Mouse (Mus musculus): ENCODE data around the gene Gpatch3.

Gene Gpatch3

DNA sequence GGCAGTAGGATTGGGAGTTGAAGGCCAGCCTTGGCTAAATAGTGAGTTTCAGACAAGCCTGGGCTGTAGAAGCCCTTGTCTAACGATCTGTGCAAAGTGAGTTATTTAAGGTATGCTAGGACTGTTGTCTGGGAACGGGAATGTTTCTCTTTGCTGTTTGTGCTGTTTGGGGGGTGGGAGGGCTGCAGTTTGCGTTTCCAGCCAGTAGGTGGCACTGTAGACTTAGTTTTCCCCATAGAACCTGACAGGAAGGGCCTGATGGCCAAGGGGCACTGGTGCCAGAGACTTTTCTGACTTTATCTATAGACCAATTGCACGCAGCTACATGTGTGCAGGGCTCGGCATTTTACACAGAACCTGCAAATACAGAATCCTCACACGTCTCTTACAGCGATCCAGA lies 18.0 kb downstream of the Gpatch3 start:
- peak; percentile 57 to 68 for DNase-seq

DNA sequence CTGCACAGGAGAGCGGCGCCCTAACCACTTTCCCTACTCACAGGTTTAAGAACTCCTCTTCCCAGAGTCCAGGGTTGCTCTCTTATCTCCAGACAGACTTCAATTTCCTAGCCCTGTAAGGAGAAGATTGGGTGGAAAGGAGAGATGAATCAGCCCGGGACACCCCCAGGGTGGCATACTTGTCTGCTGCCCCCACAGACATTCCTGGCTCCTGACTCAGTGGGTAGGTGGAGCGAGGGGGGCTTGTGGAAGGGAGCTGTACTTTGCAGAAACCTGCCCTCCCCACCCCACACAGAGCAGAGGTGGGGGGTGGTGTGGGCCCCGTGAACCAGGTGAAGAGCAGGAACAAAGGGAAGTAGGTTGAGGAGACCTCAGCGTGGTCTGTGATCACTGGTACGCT lies 21.0 kb downstream of the Gpatch3 start:
- DNase-seq = no peak

DNA sequence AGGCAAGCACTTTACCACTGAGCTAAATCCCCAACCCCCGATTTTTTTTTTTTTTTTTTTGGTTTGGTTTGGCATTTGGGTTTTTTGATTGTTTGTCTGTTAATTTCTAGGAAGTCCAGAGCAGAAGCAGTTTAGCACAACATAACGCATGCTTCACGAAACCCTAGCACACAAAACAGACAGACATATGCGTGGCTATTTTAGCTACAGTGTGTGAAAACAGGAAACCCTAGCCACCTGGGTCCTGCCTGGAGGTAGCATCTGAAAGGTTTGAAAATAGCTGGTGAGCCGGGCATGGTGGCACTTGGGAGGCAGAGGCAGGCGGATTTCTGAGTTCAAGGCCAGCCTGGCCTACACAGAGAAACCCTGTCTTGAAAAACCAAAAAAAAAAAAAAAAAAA lies 21.5 kb downstream of the Gpatch3 start:
- DNase-seq = no peak

DNA sequence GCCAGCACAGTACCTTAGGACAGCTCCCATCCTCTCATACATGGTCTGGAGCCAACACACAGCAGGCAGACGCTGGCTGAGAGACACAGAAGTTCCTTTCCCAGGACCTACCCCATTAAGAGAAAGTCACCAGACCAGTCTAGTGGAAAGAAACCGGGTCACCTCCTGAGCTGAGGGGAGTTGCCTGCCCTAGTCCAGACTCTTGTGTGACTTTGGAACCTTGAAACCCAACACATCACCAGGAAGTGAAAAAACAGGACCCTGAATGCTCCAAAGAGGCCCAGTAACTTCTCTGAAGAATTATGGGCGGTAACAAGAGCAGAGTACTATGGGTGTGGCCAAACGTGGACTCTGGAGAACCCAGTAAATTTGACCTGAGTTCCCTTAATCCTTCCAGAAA lies 24.1 kb downstream of the Gpatch3 start:
- no peak for DNase-seq

DNA sequence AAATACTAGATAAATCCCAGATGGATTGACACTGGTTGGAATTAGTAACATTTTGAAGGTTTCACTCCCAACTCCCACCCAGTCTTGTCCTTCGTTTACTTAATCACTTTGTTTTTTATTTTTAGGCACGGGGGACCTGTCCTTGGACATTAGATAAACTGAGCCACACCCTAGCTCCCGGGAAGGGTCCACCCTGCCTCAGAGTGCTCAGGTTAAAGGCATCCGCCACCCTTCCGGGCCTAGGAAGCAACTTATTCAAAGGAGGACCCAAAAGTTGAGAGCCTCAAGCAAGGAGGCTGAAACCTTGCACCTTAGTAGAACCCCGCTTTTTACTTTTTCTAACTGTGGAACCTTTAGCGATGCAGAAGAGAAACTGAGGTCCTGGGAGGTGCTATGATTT lies 24.6 kb downstream of the Gpatch3 start:
- DNase-seq = no peak

DNA sequence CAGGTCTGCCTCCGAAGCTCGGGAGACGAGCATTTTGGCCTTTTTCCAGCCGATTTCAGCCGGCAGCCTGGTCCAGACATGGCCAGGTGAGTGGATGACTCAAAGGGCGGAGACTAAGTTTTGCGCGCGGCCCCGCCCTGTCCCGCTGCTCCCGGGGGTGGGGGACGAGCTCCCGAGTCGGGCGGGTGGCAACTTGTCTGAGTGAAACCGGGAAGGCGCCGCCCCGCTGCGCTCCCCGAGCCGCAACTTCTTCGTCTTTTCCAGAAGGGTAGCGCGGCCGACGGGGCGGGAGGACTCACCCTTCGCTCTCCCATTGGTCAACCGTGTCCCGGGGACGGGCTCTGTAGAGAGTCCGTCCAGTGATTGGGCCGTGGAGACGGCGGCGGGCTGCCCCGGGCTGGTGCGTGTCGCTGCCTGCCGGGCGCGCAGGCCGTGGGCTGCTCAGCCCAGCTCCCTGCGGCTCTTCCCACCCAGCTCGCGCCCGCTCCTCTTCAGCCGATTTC lies 25.1 kb downstream of the Gpatch3 start:
- peak; percentile 84 to 89 for DNase-seq

DNA sequence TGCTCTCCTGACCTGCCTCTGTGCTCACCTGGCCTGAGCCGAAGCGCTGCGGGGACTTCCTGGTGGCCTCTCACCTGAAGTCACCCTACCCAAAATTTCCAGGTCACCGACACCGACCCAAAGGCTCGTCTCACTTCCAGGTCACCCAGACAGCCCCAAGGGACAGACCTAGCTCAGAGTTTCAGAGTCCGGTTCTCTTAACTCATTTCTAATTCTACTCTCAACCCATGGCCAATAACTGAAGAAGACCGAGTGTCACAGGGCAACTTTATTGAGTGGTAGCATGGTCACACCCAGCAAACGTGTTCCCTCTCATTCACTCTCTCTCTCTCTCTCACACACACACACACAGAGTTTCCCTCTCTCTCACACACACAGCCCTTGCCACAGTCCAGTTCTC lies 25.8 kb downstream of the Gpatch3 start:
- no peak for DNase-seq

DNA sequence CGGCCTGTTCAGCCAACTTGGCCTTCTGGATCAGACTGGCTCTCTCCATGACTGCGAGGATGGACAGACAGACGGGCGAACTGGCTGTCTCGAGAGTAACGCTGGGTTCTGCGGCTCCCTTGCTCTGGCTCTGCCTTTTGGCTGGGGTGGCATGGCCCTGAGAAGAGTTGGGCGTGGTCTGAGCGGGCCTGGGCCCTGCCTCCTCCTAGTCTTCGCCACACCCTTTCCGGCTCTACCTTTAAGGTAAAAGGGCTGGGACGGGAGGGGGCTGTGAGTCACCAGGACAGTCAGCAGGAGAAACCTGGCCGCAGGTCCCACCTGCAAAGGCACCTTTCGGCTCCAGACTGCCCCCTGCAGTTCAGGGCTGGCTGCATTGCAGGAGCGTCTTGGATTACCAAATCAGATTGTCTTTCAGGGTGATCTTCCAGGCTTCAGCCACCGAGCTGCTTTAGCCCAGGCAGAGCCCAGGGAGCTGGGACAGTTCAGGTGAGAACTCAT lies 27.2 kb downstream of the Gpatch3 start, which contains the start of gene Sfn:
Gene Sfn (minus strand): TSS at position 448 of the 498 bp plus-strand sequence.
- DNase-seq = peak; percentile 58 to 75

DNA sequence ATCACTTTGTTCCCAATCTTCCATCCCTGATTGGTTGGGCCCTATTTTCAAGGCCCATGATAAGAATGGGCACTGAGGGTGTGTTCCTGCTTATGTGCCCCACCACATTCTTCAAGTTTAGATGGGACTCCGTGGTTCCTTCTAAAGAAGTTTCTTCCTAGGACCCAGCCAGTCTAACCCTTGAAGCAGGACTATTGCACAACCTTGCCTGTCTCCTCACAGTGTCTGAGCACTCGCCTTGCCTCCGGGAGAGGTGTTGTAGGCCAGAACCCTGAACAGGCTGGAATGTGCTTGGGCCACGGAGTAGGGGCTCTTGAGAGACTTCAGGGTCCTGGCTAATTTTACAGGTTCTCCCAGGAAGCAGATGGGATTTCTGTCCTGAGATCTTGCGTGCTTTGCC lies 28.5 kb downstream of the Gpatch3 start:
- no peak for DNase-seq

DNA sequence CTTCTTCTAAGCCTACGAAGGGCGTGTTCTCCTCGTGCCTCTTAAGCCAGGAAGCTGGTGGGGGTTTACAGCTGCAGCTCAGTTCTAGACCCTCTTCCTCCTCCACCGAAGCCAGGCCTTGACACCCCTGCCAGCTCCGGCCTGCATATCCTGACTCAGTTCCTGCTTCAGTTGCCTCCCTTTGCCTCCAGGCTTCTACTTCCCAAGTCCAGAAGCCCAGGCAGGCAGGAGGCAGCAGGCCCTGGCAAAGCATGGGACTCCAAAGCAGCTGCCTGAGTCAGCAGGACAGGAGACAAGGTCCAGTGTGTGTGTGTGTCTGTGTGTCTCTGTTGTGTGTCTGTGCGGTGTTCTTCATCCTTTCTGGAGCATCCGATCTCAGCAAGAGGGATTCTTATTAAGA lies 29.6 kb downstream of the Gpatch3 start:
- DNase-seq = no peak

DNA sequence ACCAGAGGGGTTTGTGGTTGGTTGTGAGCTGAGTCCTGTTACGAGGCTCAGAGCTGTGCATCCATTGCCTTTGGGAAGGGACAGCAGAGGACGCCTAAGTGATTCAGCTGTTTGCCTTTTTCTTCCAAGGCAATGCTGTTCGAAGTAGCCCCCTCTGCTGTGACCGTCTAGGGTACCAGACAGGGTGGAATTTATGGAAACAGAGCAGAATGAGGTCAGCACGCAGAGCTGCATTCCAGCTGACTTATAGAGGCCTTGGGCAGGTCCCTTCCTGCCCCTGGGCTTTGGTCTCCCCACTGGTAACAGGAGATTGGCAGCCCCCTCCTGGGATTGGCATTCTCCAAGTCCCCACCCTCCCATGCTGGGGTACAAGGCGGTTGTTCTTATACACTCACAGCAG lies 30.3 kb downstream of the Gpatch3 start:
- no peak for DNase-seq

DNA sequence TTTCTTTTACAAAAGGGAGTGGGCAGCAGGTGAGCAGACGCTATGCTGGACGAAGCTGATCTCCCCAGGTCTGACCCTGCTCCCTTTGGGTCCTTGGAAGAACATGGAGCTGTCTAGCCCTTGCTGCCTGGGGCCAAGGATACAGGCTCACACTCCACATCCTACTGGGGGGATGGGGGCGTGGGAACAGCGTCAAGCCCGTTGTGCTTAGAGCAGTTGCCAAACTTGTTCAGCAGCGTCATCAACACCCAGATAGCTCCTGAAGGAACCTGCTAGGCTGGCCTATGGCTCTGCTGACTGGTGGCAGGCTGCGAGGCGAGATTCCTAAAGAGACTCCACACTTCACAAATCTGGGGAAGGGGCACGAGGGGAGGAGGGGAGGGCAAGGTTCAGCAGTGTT lies 30.8 kb downstream of the Gpatch3 start:
- DNase-seq = no peak

DNA sequence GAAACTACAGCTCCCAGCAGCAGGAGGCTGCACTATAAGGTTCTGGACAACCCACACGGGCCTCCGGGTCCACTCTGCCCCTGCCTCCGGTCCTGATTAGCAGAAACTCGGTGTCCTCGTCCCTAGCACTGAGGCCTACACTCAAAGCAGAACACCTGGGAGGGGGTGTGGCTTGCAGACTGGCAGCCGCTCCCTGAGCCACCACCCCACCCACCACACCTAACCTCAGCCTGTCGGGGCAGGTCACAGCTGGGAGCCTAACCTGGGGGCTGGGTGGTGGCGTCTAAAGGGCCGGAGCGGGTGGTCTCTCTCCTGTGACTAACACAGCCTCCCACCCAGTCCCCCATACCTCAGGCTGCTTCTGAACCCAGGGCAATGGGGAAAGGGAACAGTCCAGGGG lies 32.7 kb downstream of the Gpatch3 start:
- no peak for DNase-seq

DNA sequence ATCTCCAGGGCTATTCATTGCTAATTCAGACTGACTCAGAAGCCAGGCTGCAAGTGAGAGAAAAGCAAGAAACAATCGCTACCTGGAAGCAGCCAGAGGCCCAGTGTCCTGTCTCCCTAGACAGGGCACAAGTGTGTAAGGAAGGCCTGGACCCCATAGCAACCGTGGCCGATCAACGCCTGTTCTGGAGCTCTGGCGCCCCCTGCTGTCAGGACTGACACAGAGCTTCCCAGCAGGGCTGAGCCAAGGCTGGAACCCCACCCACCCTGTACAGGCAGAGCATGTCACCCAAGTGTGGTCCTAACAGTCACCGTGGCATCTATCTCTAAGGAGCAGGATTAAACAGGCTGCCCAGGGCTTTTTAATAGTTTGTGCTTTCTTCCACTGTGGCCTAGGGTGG lies 35.2 kb downstream of the Gpatch3 start:
- peak; percentile 71 to 88 for DNase-seq

DNA sequence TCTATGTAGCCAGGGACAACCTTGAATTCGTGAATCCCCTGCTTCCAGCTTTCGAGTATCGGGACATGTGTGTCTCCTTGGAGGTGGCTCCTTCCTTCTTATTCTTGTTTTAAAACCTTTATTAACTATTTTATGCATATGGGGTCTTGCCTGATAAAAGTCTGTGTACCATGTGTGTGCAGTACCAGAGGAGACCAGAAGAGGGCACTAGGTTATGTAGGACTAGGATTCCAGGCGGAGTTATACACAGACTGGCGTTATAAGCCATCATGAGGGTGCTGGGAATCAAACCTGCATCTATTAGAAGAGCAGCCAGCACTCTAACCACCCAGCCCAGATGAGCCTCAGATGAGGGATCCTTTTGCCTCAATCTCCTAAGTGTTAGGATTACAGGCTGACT lies 37.3 kb downstream of the Gpatch3 start:
- DNase-seq = no peak

DNA sequence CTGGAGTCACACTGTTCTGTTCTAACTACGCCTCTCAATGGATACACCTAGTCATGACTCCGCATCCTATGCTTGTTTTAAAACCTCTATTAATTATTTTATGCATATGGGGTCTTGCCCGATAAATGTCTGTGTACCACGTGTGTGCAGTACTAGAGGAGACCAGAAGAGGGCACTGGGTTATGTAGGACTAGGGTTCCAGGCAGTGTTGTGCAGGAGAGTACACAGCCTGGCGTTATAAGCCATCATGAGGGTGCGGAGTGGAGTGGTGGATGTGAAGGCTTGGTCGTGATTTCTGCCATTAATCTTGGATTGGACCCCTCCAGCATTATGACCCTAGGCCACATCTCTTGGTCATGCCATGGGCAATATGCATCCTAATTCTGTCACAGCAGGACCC lies 37.9 kb downstream of the Gpatch3 start:
- DNase-seq = no peak

DNA sequence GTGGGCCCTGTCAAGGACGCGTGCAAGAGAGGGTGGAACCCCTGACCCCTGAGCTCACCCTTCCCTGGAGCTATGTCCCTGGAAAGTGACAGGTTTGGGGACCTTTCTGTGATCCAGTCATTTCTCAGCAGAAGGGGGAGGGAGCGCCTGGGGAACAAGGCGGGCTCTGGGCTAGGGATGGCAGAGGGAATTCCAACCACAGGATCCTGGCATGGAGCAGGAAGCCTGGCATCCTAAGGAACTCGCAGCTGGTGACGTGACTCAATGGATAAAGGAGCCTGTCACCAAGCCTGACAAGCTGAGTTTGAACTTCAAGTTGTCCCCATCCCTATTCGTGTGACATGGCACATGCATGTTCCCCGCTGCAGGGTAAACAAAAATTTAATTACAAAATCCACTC lies 38.5 kb downstream of the Gpatch3 start:
- DNase-seq = no peak

DNA sequence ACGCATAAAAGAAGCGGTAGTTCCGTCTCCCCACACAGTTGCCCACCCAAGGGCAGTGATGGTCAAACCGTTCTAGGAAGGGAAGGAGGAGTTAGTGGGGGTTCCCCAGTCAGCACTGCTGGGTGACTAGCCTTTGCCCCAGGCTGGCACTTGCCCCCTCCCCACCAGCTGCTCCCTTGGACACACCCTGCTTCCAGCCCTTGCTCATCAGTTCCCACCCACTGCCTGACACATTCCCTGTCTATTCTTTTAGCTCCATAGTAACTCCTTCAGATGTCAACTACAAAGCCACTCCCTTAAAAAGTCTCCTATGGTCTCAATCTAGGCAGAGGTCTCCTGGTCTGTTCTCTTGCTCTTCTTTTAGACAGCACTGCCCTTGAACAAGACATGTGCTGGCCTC lies 39.3 kb downstream of the Gpatch3 start:
- no peak for DNase-seq

DNA sequence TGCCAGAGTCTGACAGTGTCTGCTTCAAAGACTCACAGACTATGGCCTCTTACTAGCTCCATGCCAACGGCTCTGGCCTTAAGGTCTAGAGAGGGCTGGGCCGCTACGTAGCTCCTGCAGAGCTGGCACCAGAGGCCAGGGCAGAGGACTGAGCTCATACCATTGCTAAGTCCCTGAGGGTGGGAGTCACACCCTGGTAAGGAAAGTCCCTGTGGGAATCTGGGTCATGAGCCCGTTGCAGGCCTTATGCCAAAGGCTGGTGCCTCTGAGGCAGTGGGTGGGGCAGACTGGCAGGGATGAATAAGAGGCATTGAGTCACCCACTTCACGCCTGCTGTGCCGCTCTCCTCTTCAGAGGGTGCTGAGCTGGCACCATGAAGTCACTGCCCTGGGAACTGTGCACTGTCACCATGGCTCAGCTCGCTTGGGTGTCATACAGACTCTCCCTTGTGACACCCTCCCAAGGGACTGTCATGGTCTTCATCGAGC lies 39.8 kb downstream of the Gpatch3 start:
- DNase-seq = peak in 1 of 2 experiments; percentile 44

DNA sequence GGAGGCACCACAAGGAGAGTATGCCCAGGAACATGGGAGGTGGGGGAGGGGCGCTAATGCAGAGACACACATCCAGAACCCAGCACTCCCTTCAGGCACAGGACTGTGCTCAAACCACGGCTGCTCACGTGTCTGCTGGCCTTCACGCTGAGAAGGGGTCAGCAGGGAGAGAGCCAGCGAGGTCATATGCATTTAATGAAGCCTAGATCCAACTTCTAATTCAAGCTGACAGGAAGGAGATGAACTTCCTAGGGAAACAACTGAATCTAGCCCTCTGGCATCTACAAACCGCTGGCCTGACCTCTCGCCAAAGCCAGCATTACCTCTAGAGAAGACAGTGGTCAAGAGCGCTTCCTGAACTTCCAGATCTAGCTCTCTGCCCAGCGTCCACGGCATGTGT lies 40.9 kb downstream of the Gpatch3 start:
- no peak for DNase-seq

DNA sequence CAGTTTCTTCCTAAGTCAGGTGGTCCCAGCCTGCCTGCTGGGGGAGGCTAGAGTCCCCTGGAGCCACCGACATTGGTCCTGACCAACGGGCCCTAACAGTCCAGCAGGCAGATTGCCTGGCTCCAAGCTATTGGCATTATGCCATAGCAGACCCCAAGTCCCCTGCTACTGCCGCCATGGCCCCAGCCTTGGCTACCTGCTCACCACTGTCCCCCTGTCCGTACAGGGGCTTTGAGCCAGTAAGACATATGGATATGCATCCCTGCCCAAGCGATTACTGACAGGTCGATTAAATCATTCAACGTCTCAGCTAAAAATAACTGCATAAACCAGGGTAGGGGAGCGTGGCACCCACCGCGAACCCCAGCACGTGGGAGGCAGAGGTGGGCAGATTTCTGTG lies 43.4 kb downstream of the Gpatch3 start:
- DNase-seq = no peak

DNA sequence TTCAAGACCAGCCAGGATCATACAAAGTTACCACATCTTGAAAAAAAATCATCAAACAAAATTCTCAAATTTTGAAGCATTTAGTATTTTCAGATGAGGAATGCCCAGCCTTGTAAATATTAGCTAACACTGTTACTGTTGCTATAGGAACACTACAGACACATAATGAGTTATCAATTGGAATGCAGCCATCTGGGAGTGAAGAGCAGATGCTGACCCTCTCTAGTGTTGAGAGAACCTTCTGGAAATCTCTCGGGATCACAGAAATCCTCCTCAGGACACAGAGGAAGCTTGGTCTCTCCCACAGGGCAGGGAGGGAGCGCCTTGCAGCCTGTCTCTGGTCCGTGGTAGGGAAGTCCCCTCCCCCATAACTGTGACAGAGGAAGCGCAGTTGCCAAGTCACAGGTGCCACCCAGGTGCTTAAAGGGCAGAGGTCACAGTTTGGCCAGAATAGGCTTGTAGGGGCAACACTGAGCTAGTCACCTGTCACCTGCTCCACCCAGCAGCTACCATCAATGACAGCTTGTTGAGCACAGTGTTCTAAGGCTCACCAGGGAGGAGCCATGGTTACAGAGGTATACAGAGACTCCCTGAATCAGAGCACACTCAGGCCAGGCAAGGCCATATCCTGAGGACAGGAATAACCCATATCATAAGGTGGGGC lies 45.1 kb downstream of the Gpatch3 start:
- no peak for DNase-seq

DNA sequence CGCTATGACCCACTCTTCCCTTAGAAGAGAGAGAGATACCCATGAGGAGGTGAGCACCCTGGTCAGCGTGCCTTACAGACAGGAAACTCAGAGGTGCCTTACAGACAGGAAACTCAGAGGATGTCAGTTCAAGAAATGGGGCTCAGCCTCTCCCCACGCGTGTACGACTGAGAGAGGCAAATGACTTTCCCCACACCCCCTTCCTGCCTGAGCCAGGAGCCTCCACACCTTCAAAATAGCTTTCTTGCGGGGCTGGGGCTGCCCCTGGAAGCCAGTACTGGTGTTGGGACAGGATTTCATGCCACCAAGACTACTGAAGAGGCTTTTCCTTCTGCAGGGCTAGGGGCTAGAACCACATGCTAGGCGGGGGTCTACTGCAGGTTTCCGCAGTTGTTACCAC lies 46.1 kb downstream of the Gpatch3 start:
- DNase-seq = no peak

DNA sequence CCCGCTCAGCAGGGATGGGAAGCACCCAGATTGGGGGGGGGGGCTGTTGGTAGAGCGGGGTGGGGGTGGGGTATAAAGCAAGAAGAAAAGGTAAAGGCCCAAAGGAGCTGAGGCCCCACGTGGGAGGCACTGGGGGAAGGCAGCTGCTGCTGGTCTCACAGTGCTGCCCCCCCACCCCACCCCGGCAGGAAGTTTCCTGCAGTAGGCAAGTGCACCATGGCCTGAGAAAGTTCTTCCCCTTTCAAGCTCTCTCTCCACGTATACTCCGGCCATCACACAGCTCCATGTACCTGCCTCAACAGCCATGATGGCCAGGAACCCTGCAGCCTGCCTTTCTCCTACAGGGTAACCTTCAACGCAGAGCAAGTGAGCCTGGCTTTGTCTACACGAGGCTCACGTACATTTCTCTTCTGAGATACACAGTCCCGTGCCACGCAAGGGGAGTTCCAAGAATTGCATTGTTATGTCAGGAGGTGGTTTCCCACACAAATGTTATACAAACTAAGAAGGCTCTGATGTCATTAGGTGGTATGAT lies 47.7 kb downstream of the Gpatch3 start:
- peak; percentile 55 to 57 for DNase-seq

DNA sequence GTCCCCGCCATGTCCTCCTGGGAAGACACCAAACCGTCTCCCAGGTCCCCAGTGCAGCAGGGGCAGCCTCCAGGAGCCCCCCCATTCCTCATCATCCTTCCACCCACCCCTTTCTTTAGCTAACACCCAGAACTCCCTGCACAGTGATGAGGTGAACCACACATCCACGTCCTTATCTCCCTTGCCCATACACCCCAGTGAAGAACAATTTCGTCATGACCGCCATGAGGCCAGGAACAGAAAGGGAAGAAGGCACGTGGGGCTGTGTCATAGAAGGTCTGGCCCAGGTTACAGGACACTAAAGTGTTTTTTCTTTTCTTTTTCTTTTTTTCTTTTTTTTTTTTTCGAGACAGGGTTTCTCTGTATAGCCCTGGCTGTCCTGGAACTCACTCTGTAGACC lies 50.3 kb downstream of the Gpatch3 start:
- no peak for DNase-seq
